Mouse (Mus musculus) brain, embryonic 14.5 days (tissue): ENCODE results near the gene Slc10a6.

Experiments used
- CTCF ChIP-seq: fragments of 200-500 bp; IDR thresholded peaks from 2 replicates; pipeline ENCODE4 v1.5.1; 2012; ENCODE audit warnings: inconsistent platforms, mild to moderate bottlenecking, moderate library complexity, borderline replicate concordance; ENCODE audit not compliant: insufficient read depth, insufficient read length; ENCODE audit errors: extremely low read depth
- POLR2A ChIP-seq: fragments of 200-500 bp; IDR thresholded peaks from 2 replicates; pipeline ENCODE4 v1.6.1; 2012; ENCODE audit warnings: mild to moderate bottlenecking, inconsistent platforms, borderline replicate concordance; ENCODE audit not compliant: poor library complexity, insufficient read depth, insufficient read length, severe bottlenecking; ENCODE audit errors: extremely low read depth

DNA sequence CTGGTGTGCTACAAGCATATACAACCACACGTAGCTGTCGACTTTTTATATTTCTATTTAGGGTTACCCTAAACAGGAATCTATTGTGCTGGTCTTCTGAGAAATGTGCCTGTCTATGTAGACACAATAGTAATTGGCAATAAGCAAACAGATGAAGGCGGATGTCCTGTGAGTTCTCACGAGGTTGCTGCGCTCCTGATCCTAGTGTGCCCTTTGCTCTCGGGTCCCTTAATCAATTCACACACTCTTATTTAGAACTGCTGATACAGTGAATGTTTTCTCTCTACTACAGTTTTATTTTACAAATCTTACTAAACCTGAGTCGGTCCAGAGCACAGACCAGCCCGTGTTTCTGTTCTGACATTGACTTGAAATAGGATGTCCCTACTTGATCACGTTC is 68.7 kb downstream of the Slc10a6 start:
- no peak for TF ChIP-seq POLR2A
- no peak for TF ChIP-seq CTCF
